Mouse (Mus musculus): ENCODE data around the gene Anks4b. TPM values are rescaled to one million over a fixed set of nuclear protein-coding genes. Genes with fewer than 3 reads are reported as not detected.
A peak's percentile ranks its signal among the peaks of the same experiment; 100 is the strongest.

Gene Anks4b
- polyA plus RNA-seq, 1 experiment from 2014 or later: not detected

- ATAC-seq (ENCODE audit: low FRiP score, low read depth): no peak
- H3K9me3 ChIP-seq: no peaks in the 10 kb centered on the region
These were observed 18.5 kb downstream of the Anks4b start for GRCm38 (mm10) chr7:120192207-120192606.

DNA sequence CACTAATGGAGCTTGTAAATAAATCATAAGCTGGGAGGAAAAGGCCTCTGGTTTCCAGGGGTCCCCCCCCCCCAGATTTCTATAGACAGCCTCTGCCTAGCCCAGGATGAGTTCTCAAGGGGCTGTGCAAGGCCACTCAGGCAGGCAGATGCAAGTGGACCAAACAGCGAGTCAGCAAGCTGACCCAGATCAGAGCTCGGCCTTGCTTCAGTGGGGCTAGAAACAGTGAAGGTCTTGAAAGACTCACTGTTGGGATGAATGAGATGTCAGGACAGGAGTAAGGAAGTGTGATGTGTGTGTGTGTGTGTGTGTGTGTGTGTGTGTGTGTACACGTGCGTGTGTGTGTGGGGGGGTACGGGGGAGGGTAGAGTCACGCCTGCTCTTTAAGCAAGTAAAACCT lies 19.2 kb downstream of the Anks4b start:
- H3K9me3 ChIP-seq: no peaks in the 10 kb centered on the region
- ATAC-seq (ENCODE audit: low FRiP score, low read depth): no peak
- no peak overlapping the region for H3K27ac ChIP-seq (replicated peaks)
- WGBS: 85% methylated on average over 5 of the region's 6 CpGs
- H3K4me2 ChIP-seq (replicated peaks): no peak overlapping the region
- H3K4me1 ChIP-seq: no peaks in the 10 kb centered on the region
- no peak overlapping the region for H3K4me3 ChIP-seq
- H3K27me3 ChIP-seq: no peaks in the 10 kb centered on the region
- H3K9ac ChIP-seq (replicated peaks): no peak overlapping the region
- H3K36me3 ChIP-seq: no peaks in the 10 kb centered on the region

More at GRCm38 (mm10) chr7:120192207-120192606, 18.5 kb downstream of the Anks4b start:
- Histone ChIP-seq H3K4me1 (no peaks in the 10 kb centered on the region), H3K36me3 (no peaks in the 10 kb centered on the region), H3K4me3 (no peak overlapping the region), H3K27ac (replicated peaks) (no peak overlapping the region), H3K9ac (replicated peaks) (no peak overlapping the region), H3K27me3 (no peaks in the 10 kb centered on the region), H3K4me2 (replicated peaks) (no peak overlapping the region)
- WGBS: 70% methylated on average over 3 of the region's 3 CpGs

DNA sequence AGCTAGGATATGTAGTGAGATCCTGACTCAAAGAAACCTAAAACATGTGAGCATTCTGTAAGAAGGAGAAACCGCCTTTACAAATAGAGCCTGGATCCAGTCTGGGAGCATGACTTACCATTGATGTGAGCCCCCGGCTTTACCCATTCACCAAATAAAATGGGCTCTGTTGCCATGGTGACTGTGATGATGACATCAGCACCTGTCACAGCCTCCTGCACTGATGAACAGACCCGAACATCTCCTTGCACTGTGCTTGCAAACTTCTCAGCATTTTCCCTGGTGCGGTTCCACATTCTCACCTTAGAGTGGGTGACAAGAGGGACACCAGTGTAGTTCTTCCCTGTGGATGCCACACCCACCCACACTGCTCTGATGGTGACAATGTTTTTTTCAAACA lies 21.5 kb downstream of the Anks4b start:
- no peak overlapping the region for H3K4me2 ChIP-seq (replicated peaks)
- H3K4me3 ChIP-seq: no peak overlapping the region
- H3K27ac ChIP-seq (replicated peaks): no peak overlapping the region
- peak; percentile 30; the same call in 1 of the 2 replicates for ATAC-seq (ENCODE audit: low FRiP score, low read depth)
- peaks cover 11% of the 10 kb centered on the region for H3K27me3 ChIP-seq
- H3K36me3 ChIP-seq: no peaks in the 10 kb centered on the region
- H3K4me1 ChIP-seq: no peaks in the 10 kb centered on the region
- no peaks in the 10 kb centered on the region for H3K9me3 ChIP-seq
- WGBS: 52% methylated on average over 4 of the region's 4 CpGs
- no peak overlapping the region for H3K9ac ChIP-seq (replicated peaks)

DNA sequence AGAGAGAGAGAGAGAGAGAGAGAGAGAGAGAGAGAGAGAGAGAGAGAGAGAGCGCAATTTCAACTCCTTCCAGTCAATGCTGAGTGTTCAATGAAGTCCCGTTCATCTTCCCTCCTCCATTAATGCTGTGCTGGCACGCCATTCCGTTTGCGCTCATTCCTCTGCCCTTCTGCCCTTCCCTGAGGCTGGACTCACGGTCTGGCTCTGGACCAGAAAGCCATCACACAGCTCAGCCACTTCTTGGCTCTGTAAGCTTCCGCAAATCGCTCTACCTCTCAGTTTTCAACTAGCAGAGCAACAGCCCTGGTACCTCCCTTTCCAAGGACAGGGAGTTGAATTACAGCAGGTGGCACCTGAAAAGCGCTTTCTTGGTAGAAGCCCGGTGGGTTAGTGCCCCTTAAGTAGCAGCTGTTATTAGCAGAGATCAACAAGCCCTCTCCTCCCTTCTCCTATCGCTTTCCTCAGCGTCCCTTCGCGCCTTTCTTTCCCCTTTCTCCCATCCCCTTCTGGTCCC lies 27.6 kb downstream of the Anks4b start:
- no peak overlapping the region; the same call in 1 of the 2 replicates for H3K9ac ChIP-seq (replicated peaks)
- no peak for ATAC-seq (ENCODE audit: low FRiP score, low read depth)

DNA sequence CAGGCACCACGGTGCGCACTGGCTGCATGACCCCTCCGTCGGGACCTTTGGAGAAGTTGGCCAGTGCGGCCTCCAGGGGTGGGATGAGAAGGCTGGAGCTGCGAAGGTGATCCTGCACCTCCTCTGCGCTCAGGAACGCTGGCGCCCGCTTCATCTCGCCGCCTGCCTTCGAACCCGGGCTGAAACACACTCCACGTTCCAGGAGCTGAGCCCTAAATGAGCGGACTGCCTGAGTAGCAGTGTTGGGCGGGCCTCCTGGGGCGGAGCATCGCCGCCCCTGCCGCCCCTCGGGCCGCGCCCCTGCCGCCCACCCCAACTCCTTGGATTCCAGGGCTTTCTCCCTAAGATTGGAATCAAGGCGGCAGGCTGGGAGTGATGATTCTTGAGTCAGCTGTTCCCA lies 28.1 kb downstream of the Anks4b start, which contains the start of gene Crym:
Gene Crym (minus strand): TSS at position 341 of the 400 bp plus-strand sequence.
- no peaks in the 10 kb centered on the region for H3K9me3 ChIP-seq
- H3K27ac ChIP-seq (replicated peaks): no peak within 1 kb of the TSS
- H3K27me3 ChIP-seq: peaks cover 47% of the 10 kb centered on the region
- no peaks in the 10 kb centered on the region for H3K36me3 ChIP-seq
- ATAC-seq (ENCODE audit: low FRiP score, low read depth): no peak
- H3K9ac ChIP-seq (replicated peaks): peak within 1 kb of the TSS; percentile 24; the same call in 1 of the 2 replicates
- H3K4me1 ChIP-seq: peaks cover 13% of the 10 kb centered on the region
- H3K4me3 ChIP-seq: peak within 1 kb of the TSS; percentile 35
- 2% methylated on average over 26 of the region's 26 CpGs for whole genome bisulfite sequencing
- peak within 1 kb of the TSS; percentile 49 for H3K4me2 ChIP-seq (replicated peaks)

More for the DNA sequence above, 27.6 kb downstream of the Anks4b start:
- H3K4me3 ChIP-seq: peak overlapping the region; percentile 35
- H3K27me3 ChIP-seq: peaks cover 47% of the 10 kb centered on the region
- peak overlapping the region; percentile 49 for H3K4me2 ChIP-seq (replicated peaks)
- H3K36me3 ChIP-seq: no peaks in the 10 kb centered on the region
- H3K4me1 ChIP-seq: peaks cover 13% of the 10 kb centered on the region
- H3K9me3 ChIP-seq: no peaks in the 10 kb centered on the region
- 3% methylated on average over 14 of the region's 14 CpGs for WGBS
- no peak overlapping the region for H3K27ac ChIP-seq (replicated peaks)

DNA sequence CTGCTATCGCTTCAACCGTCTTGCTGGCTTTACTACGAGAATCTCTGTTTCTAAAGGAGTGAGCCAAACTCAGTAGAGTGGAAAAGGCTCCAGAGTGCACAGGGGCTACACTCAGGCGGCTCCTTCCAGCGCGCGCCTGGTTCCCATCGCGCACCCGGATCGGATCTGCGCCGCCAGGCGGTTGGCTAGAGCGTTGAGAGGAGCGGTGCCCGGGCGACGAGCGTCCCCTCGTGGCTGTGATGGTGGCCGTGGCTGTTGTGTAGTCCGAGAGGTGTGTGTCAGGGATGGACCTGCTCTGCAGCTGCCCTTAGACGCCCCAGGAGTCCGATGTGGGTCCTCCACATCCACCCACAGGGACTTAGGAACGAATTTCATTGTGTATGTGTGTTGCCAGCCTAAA lies 30.1 kb downstream of the Anks4b start, which contains the start of gene Abca14:
Gene Abca14 (plus strand): TSS at position 173 of the 400 bp plus-strand sequence.
- Histone ChIP-seq H3K27me3 (peaks cover 47% of the 10 kb centered on the region), H3K9ac (replicated peaks) (no peak within 1 kb of the TSS), H3K4me2 (replicated peaks) (no peak within 1 kb of the TSS), H3K27ac (replicated peaks) (no peak within 1 kb of the TSS), H3K4me3 (no peak within 1 kb of the TSS), H3K9me3 (no peaks in the 10 kb centered on the region), H3K4me1 (peaks cover 13% of the 10 kb centered on the region), H3K36me3 (no peaks in the 10 kb centered on the region)
- 5% methylated on average over 26 of the region's 26 CpGs for WGBS
- ATAC-seq (ENCODE audit: low FRiP score, low read depth): peak; percentile 85

DNA sequence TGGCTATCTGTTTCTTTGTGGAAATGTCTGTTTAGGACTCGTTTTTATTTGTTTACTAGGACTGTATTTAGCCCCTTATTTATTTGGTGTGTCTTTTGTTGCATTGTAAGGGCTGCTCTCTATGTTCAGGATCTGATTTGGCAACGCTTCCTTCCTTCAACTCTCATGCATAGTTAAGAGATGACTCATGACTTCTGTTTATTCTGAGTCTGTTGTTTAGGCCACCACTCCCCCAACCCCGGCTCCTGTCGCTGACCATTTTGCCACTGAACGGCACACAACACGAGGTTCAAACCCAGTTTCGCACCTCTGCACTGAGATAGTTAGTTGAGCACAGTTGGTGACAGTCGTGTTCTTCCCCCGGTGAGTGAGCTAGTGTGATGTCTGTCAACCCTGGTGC lies 32.3 kb downstream of the Anks4b start:
- Histone ChIP-seq H3K27me3 (peaks cover 28% of the 10 kb centered on the region), H3K36me3 (no peaks in the 10 kb centered on the region), H3K27ac (replicated peaks) (no peak overlapping the region), H3K9me3 (no peaks in the 10 kb centered on the region), H3K9ac (replicated peaks) (no peak overlapping the region), H3K4me2 (replicated peaks) (no peak overlapping the region), H3K4me3 (no peak overlapping the region), H3K4me1 (peaks cover 12% of the 10 kb centered on the region)
- 75% methylated on average over 9 of the region's 9 CpGs for WGBS
- no peak for ATAC-seq (ENCODE audit: low FRiP score, low read depth)

DNA sequence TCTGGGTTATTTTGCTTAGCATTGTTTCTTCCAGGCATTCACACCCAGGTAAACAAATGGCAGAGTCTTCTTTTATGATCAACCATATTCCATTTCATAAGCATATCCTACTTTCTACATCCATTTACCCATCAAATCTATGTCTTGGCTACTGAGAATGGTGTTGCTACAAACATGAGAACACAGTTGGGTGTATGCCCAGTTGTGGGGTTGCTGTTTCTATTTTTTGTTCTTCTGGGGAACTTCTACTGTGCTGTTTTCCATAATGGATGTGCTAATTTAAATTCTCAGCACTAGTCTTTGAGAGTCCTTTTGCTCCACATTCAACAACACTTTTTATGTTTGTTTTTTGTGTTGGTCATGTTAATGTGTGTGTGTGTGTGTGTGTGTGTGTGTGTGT lies 54.9 kb downstream of the Anks4b start:
- H3K4me3 ChIP-seq: no peak overlapping the region
- H3K36me3 ChIP-seq: no peaks in the 10 kb centered on the region
- no peak overlapping the region for H3K27ac ChIP-seq (replicated peaks)
- H3K4me1 ChIP-seq: no peaks in the 10 kb centered on the region
- no peak for ATAC-seq (ENCODE audit: low FRiP score, low read depth)
- no peaks in the 10 kb centered on the region for H3K9me3 ChIP-seq
- no peak overlapping the region for H3K9ac ChIP-seq (replicated peaks)
- H3K4me2 ChIP-seq (replicated peaks): no peak overlapping the region
- no peaks in the 10 kb centered on the region for H3K27me3 ChIP-seq

Other genes with a start within 250 kb of the Anks4b start
- 0.08 TPM in 1 of 2 replicates, not detected in the other for gene Dnah3, start 78.6 kb upstream of the Anks4b start, polyA plus RNA-seq (2016; fragmentation: Nextera tagmentation; extraction: Ambion mirVana)
- gene Tmem159, start 71.5 kb upstream of the Anks4b start, polyA plus RNA-seq (2016; fragmentation: Nextera tagmentation; extraction: Ambion mirVana): 19.3 and 25.4 TPM in 2 replicates
- not detected in 2 replicates for gene Zp2, start 28.6 kb upstream of the Anks4b start, polyA plus RNA-seq (2016; fragmentation: Nextera tagmentation; extraction: Ambion mirVana)
- gene Crym, start 28.3 kb downstream of the Anks4b start, polyA plus RNA-seq (2016; fragmentation: Nextera tagmentation; extraction: Ambion mirVana): 33.6 and 37.0 TPM in 2 replicates
- not detected in 2 replicates for gene Abca14, start 30.1 kb downstream of the Anks4b start, polyA plus RNA-seq (2016; fragmentation: Nextera tagmentation; extraction: Ambion mirVana)
- not detected in 2 replicates for gene Abca15, start 154.8 kb downstream of the Anks4b start, polyA plus RNA-seq (2016; fragmentation: Nextera tagmentation; extraction: Ambion mirVana)
- not detected in 2 replicates for gene Abca16, start 235.8 kb downstream of the Anks4b start, polyA plus RNA-seq (2016; fragmentation: Nextera tagmentation; extraction: Ambion mirVana)

Measured in midbrain, embryonic 12.5 days (tissue).